Mouse (Mus musculus) adrenal gland, postnatal 36 days (tissue): ENCODE measurements around the gene Stab1. TPM values are rescaled to one million over a fixed set of nuclear protein-coding genes. Genes with fewer than 3 reads are reported as not detected.

Experiments used
- DNase-seq, 2 experiments: peaks; one replicate each; pipeline ENCODE4 v3.0.0; 2021; ENCODE audit warnings: mixed read lengths in 1 of 2
- total RNA-seq, 2 experiments: library from RNA; stranded (reverse); gene quantifications; 2 replicates each; pipeline ENCODE4 v1.2.3; 2021

The Stab1 gene
- total RNA-seq, 2 experiments from 2014 or later = 61.7 to 88.5 TPM

DNA sequence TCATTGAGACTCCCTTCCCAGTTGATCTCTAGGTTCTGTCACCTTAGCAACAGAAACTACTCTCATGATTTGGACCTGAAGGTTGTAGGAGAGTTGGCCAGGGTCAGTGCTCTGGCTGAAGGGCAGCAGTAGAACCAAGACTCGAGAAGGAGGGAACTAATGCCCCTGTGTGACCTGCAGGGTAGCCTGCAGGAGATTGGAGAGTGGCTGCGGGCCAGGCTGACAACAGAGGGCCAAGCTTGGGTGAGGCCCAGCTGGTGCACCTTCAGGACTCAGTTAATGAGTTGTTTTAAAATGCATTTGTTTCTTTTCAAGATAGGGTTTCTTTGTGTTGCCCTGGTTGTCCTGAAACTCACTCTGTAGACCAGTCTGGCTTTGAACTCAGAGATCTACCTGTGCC, 3.4 kb downstream of the Stab1 start:
- peak in 1 of 2 experiments; percentile 44 for DNase-seq

DNA sequence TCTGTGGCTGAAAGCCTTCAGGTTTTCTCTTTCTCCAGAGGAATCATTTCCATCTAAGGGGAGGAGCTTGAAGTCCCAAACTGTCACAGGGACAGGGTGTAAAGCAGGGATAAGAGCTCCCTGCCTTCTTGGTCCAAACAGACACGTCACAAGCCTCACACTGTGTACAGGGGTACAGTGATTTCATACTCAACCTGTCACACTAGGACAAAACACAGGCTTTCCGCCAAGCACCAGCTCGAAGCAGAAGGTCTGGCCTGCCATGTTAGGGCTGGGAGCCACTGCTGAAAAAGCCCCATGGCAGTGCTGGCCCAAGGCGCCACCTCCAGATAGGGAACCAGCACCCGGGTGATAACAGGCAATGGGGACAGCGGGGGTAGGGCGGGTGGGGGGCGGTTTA, 4.4 kb downstream of the Stab1 start:
- no peak for DNase-seq

DNA sequence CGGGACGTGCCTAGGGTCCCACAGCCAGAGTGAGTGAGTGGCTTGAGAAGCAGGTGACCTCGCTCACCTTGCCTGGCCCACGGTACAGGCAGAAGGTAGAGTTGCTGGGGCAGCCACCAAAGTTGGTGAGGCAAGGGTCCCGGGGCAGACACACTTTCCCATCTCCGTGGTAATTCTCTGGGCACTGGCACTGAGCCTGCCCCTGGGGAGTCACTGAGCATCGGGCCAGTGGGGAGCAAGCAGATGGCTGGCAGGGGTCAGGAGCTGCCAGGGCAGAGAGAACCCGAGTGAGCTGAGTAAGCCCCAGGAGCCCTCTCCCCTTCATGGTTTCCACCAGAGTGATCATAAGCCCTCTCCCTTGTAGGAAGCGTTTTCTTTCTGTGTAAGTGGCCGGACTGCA, 6.8 kb downstream of the Stab1 start:
- no peak for DNase-seq

DNA sequence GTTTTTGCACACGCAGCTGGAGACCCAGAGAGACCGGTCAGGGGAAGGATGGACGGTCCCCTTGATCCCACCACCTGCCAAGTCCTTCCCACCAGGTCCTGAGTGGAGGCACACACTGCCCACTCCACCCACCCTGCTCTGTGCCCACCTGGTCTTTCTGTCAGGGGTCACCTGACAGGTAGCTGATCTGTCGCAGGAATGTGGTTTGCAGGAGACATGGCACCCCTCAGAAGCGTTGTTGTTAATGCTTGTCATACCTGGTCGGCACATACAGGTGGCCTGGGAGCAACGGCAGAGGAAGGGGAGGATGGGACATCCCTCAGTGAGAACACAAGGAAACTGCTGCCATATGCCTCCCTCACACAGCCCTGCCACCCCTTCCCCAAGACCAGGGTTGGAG, 7.2 kb downstream of the Stab1 start:
- DNase-seq = no peak

DNA sequence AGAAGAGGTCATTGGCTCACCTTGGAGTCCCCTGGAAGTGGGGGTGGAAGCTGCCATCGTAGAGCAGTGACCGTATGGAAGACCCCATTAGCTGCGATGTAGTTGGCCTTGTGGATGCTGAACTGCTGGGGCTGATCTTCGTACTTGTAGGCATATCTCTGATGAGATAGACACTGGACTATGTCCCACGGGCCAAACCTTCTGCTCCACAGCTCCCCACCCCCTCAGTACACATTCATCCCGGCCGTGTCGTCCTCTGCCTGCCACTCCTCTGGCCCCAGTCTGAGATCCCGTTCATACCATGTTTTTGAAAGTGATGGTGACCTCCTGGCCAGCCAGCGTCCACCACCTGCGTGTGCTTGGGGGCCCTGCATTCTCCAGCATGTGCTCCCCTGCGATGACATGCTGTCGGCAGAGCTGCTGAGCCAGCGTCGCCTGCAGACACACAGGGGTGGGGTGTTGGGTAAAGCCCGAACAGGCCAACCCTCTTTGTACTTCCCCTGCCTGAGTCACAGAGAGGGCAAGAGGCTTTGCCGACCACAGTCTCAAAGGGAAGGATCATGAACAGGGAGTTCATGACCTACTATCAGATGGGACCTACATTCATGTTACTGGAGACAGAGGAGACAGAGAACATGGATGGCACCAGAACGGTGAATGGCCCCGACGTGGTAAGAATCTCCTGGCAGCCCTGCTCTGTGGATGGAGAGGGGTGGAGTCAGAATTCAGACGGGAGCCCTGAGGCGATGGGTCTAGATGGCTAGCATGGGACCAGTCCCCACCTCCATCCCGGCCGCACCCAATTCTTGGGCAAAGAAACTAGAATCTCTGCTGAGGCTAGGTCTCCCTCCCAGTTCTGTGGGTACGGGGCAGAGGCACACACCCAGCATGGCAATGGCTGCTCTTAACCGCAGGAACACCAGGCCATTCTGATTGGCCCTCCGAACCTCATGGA, 8.0 kb downstream of the Stab1 start:
- no peak for DNase-seq

DNA sequence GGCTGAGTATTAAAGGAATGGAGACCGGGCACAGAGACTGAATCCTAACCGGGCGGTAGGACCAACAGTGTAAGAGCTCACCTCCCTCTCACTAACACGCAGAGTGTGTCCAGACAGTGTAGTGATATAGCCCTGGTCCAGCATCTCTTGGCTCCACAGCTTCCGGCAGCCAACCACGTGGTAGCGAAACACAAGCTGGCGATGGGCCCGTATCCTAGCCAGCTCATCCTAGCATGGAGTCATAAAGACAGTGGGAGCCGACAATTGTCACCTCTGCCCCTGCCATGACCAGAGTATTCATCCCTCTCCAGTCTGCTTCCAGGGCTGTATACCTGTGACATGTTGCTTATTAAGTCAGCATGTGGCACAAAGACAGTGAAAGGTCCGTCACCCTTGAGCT, 22.7 kb downstream of the Stab1 start:
- no peak for DNase-seq

DNA sequence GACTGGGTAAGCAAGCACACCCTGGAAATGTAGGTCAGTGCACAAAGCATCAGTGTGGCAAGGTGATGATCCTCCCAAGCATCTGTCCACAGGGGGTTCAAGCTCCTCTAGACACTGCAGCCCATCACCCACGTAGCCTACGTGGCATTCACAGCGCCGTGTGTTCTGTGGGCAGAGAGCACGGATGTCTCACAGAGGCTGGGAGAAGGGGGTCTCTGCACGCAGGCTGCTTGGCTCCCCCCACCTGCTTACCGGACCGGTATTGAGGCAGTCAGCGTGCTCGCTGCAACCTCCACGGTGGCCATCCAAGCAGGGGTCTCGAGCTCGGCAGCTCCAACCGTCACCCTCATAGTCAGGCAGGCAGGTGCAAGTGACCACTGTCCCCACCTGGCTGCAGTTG, 27.4 kb downstream of the Stab1 start:
- no peak for DNase-seq

DNA sequence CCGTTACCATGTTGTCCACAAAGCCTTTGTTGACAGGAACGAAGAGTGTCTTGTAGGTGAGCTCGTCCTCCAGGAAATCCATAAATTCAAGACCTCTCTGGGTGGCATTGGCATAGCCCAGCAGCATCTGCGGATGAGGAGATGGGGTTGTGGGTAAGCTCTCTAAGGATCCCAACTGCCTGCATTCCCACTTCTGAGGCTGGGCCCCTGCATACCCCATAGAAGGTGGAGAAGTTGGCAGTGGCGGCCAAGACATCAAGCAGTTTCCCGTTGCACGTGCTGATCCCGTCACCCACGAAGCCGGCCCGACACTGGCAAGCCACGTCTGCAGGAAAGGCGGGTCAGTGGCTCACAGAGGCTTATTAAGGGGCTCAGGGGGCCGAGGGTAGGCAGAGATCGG, 28.3 kb downstream of the Stab1 start:
- no peak for DNase-seq

DNA sequence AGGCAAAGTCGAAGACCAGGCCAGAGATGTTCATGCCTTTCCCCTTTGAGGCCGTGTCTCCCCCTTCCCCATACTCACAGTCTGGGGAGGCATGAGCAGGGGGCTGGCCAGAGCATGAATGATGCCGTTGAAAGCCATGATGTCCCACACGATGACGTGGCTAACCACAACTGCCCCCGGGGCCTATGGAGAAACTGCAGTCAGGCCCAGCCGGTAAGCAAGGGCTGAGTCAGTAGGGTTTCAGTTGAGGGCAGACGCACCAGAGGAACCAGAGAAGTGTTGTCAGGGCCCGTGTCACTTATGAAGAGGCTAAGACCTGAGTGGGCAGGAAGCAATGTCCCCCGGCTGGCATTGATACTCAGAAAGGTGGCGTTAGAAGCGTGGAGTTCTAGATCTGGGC, 28.8 kb downstream of the Stab1 start:
- no peak for DNase-seq

DNA sequence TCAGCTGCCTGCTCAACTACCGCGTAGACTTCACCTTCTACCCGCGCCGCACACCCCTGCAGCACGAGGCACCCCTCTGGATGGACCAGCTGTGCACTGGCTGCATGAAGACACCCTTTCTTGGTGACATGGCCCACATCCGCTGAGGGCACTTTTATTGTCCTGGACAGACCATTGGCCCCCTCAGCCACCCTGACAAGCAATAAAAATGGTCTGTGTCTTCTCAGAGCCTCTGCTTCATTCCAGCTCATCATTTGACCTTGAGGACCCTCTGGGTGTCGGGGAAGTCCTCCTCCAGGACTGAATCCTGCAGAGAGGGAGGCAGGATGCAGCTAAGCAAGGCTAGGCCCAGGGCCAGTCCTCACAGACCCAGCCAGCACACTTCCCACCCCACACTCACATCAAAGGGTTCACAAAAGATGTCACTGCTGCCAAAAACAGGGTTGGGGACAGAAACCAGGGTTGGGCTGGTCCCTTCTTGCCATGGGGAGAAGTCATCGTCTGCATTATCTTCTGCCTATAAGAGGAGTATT, 29.5 kb downstream of the Stab1 start:
- no peak for DNase-seq

DNA sequence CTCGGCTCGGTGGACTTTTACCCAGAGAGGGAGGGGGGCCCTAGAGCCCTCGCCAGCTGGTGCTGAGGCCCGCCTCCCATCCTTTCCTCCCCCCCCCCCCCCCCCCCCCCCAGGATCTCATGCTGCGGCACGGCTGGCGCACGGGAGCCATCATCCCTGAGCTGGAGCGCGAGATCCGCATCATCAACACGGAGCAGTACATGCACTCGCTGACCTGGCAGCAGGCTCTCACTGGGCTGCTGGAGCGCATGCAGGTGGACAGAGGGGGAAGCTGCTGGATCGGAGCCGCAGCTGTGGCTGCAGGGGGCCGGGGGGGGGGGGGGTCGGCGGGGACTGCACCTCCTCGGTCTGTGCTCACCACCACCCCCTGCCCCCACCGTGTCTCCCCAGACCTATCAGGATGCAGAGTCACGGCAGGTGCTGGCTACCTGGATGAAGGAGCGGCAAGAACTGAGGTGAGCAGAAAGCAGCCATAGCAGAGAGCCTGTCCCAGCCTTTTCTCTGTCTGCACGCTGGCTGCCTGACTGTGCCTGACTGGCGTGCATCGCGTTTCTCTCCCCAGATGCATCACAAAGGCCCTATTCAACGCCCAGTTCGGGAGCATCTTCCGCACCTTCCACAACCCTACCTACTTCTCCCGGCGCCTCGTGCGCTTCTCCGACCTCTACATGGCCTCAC, 30.1 kb downstream of the Stab1 start:
- DNase-seq = no peak

DNA sequence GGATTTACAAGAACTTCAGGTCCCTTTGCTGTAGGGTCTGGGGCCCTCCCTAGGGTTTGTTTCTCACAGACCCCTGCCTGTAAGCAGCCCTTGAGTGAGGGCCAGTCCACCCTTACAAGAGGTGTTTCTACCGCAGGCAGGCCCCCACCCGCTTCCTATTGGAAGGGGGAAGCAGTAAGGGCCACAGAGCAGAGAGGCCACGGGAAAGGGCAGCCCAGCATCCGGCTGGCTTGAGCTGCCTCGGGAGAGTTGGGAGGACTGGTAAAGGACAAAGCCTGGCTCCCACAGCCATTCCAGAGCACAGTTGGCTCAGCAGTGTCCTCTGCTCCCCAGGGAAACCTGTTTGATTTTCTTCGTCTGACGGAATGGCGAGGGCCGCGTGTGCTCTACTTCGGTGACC, 30.6 kb downstream of the Stab1 start:
- peak; percentile 45 to 66 for DNase-seq

DNA sequence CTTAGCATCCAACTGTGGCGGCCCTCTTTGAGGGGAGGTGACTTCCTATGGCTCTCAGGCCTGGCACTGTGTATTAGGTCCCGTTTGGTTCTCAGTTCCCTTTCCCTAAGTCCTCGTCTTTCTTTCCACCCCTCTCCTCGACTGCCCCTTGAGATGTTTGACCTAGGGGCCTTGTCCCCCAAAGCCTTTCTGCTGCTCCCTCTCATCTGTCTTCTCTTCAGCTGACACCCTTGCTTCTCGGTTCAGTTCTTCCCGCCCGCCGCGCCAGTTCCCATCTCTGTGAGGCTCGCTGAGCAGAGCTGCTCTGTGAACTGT, 31.2 kb downstream of the Stab1 start:
- no peak for DNase-seq

DNA sequence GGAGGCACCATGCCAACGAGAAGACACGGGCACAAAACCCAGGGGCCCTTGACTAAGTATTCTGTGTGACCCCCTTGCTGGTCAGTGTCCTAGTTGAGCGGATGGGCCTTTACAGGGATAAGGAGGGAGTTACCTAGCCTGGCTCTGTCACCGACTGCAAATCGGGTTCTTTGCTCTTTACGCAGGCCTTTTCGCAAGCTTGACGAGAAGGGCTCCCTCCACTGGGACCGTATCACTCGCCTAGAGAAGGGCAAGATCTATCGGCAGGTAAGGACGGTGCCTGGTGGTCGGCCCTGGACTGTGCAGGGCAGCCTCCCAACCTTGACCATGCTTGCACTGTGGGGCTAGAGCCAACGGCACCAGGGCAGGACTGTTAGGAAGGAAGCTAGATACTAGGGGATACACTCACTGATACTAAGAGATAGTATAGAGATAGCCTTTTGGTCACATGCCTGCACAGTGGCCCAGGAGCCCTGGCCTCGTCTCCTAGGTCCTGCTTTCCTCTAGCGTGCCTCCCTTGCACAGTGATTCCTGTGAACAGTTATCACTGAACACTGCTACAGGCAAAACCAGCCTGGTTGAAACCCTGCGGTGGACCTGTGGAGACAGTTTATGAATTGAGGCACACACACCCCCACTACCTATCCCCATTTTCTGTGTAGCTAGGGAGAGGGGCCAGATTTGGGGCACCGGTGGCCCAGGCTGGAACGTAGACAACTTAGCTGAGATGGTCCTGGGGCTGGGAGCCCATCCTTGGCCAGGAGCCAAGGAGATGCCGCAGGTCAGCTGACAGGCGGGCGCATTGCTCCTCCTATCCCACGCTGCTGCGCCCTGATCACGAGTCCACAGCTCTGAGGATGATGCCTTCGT, 31.8 kb downstream of the Stab1 start:
- no peak for DNase-seq

DNA sequence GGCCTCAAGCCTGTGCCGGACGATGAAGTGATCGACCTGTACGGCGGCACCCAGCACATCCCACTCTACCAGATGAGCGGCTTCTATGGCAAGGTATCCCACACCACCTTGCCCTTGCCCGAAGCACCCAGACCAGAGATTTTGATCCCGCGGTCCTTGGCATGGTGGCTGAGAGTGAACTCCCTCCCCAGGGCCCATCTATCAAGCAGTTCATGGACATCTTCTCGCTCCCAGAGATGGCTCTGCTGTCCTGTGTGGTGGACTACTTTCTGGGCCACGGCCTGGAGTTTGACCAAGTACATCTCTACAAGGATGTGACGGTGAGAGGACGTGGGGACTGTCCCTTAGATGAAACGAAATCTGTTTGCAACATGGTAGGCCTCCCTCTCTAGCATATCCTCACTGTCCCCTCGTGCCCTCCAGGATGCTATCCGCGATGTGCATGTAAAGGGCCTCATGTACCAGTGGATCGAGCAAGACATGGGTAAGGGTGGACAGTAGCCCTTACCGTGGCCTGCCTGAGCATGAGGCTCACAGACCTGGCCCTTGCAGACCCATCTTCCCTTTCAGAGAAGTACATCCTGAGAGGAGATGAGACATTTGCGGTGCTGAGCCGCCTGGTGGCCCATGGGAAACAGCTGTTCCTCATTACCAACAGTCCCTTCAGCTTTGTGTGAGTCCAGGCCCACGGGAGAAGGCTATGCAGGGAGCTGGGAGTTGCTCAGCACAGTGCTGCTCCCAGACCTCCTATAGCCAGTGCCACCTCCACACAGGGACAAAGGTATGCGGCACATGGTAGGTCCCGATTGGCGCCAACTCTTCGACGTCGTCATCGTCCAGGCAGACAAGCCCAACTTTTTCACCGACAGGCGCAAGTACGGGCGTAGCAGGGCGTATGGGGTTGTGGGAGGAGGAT, 32.7 kb downstream of the Stab1 start:
- no peak for DNase-seq

DNA sequence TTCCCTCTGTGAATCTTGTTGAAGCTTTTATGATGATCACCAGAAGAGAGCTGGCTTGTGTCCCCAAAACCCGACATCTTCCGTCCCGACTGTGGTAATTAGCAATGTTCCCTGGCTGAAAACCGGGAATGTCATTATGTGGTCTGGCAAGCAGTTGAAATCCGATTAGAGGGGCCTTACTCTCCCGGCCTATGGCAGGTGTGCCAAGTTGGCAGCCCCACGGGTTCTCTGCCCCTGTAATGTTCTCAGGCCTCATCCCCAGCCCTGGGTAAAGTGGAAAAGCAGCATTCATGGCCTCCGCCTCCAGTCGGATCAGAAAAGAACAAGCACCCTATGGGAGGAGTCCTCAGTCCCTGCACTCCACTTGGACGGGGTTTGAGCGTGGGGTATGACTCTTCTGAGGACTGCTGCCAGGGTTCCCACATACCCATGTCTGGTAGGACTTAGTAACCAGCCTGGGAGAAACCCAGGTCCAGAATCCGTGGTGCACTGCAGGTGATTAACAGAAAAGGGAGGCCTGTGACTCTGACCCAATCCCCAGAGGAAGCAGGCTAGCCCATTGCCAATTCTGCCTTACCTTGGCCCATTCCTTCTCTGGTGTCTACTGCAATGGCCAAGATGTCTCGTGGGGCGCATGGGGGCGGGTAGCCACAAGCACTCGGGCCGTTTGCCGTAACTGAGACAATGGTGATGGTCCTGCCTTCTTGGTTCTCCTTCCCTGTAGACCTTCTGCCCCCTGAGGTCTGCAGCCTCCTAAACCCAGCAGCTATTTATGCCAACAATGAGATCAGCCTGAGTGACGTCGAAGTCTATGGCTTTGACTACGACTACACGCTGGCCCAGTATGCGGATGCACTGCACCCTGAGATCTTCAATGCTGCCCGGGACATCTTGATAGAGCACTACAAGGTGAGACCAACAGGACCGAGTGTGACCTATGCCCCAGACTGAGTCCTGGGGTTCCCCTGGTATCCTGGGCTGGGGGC, 34.1 kb downstream of the Stab1 start:
- no peak for DNase-seq

DNA sequence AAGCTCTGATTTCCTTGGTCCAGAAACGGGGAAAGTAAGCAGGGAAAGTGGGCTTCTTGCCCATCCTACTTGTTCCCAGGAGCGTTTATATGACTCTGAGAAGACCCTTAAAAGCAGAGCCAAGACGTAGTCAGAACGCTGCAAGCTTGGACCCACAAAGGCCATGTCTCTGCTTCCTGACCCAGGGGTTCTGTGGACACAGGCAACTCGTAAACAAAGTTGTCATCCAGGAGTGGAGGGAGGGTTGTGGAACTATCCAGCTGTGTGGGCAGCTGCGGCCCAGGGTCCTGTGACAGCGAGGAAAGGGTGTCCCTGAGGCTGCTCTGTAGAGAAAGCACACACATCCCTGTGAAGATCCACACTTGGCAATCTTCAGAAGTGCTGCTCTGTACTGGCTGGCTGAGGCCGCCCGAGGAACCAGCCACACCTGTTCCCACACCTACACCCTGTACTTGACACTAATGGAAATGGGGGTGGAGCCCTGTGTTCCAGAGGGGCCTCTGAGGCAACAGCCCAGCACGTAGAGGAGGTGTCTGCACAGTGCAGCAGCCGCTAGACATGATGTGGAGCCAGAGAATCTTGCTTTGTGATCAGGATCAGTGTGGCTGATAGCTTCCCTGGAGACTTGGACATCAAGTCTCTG, 35.3 kb downstream of the Stab1 start:
- DNase-seq = no peak

DNA sequence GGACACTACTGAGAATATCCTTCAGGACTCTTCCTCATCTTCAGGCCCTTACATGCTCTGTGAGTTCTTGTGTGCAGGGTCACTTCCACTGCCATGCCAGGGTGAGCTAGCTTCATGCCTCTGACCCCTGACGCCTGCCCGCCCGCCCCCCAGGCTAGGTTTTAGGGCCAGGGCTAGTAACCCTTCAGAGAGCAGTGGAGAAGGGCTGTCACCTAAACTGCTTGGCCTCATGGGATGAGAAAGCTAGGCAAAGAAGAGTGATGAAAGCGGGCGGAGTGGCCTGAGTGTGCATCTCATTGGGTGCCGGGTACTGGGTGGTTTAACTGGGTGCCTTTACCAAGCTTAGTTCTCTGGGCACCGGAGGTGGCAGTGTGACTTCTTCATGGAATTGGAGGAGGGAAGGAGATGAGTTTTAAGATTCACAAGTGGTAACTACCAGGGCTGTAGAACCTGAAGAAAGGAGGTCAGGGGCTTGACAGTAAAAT, 35.9 kb downstream of the Stab1 start:
- no peak for DNase-seq

DNA sequence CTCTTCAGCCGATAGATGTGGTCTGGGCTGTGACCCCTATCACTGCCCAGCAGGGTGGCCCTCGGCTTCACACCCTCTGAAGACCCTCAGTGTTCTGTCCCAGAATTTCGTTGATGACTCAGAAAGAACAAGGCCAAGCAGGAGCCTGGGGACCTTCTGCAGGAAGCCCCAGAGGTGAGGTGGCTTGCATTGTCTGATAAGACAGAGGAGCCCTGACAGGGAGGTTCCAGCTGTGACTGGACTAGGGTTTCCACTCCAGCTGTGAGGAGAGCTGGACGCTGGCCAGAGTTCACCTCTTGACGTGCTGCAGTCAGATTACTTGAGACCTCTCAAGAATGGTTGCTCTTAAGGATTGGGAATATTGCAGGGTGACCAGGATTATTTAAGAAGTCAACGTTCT, 36.4 kb downstream of the Stab1 start:
- DNase-seq = no peak
